Mouse (Mus musculus) ES-E14 (cell line): Measurements from ENCODE around the gene Deaf1. TPM values are rescaled to one million over a fixed set of nuclear protein-coding genes. Genes with fewer than 3 reads are reported as not detected.

Experiments
- DNase-seq: peaks from one replicate; pipeline ENCODE4 v3.0.0-alpha.2; 2013; ENCODE audit warnings: low read depth, low spot score
- H3K27ac ChIP-seq: 2 replicates; pipeline ENCODE4 v1.5.1; 2012; ENCODE audit warnings: low read depth, mild to moderate bottlenecking, low read length, moderate library complexity, mixed read lengths; ENCODE audit not compliant: poor library complexity, insufficient read depth, severe bottlenecking
- H3K36me3 ChIP-seq: 2 replicates; pipeline ENCODE4 v1.6.1; 2012; ENCODE audit warnings: mild to moderate bottlenecking, low read length, moderate library complexity, mixed read lengths; ENCODE audit not compliant: control insufficient read depth, poor library complexity, insufficient read depth, severe bottlenecking
- H3K4me1 ChIP-seq, 2 experiments: fragments of 150-350 bp in 1 of 2; sonication (generic) in 1 of 2; 2 replicates each; pipeline ENCODE4 v1.6.1; 2012; ENCODE audit warnings: low read length in 2 of 2, mild to moderate bottlenecking in 1 of 2, mixed read lengths in 1 of 2; ENCODE audit not compliant: control insufficient read depth in 2 of 2, insufficient read depth in 2 of 2, poor library complexity in 1 of 2
- H3K4me3 ChIP-seq, 2 experiments: fragments of 150-350 bp in 1 of 2; sonication (generic) in 1 of 2; 2 replicates each; pipeline ENCODE4 v1.5.1; 2012; ENCODE audit warnings: low read length in 2 of 2, low read depth in 1 of 2, mild to moderate bottlenecking in 1 of 2, mixed read lengths in 1 of 2; ENCODE audit not compliant: insufficient read depth in 1 of 2, poor library complexity in 1 of 2, severe bottlenecking in 1 of 2
- H3K9ac ChIP-seq: 2 replicates; pipeline ENCODE4 v1.6.1; 2012; ENCODE audit warnings: low read depth, mild to moderate bottlenecking, low read length, mixed read lengths; ENCODE audit not compliant: poor library complexity, insufficient read depth, severe bottlenecking
- H3K9me3 ChIP-seq: fragments of 150-350 bp; sonication (generic); 2 replicates; pipeline ENCODE4 v1.6.1; 2012; ENCODE audit warnings: low read depth, mild to moderate bottlenecking, low read length; ENCODE audit not compliant: control insufficient read depth, insufficient read depth
- CHD2 ChIP-seq: IDR thresholded peaks from 2 replicates; pipeline ENCODE4 v1.6.1; 2014; ENCODE audit warnings: mild to moderate bottlenecking, low read depth, low read length, inconsistent platforms
- HCFC1 ChIP-seq: IDR thresholded peaks from 2 replicates; pipeline ENCODE4 v1.6.1; 2012; ENCODE audit warnings: low read length, inconsistent platforms, borderline replicate concordance; ENCODE audit not compliant: insufficient read depth
- MAFK ChIP-seq: IDR thresholded peaks from 2 replicates; pipeline ENCODE4 v1.6.1; 2014; ENCODE audit warnings: mild to moderate bottlenecking, low read depth, low read length, inconsistent platforms; ENCODE audit not compliant: insufficient read depth
- ZC3H11A ChIP-seq: IDR thresholded peaks from 2 replicates; pipeline ENCODE4 v1.6.1; 2012; ENCODE audit warnings: low read depth, mild to moderate bottlenecking, inconsistent platforms, low read length, borderline replicate concordance
- ZNF384 ChIP-seq: IDR thresholded peaks from 2 replicates; pipeline ENCODE4 v1.6.1; 2012; ENCODE audit warnings: low read depth, low read length, inconsistent platforms
- in situ Hi-C, 2 experiments: fragments of 600-800 bp; cut with MboI; formaldehyde crosslinking; loops; one replicate each; pipeline ENCODE4 v1.15.1; 2025; ENCODE audit warnings: low sequenced_read_pairs in 2 of 2, inconsistent platforms in 1 of 2; ENCODE audit not compliant: unreplicated experiment in 2 of 2
- total RNA-seq: library from RNA; depleted of rRNA; stranded (reverse); fragments of 300-350 nt; gene quantifications from 2 replicates; pipeline ENCODE4 v1.2.3, GENCODE M21; 2012

Gene Deaf1
- total RNA-seq, 1 experiment = 23.7 TPM

DNA sequence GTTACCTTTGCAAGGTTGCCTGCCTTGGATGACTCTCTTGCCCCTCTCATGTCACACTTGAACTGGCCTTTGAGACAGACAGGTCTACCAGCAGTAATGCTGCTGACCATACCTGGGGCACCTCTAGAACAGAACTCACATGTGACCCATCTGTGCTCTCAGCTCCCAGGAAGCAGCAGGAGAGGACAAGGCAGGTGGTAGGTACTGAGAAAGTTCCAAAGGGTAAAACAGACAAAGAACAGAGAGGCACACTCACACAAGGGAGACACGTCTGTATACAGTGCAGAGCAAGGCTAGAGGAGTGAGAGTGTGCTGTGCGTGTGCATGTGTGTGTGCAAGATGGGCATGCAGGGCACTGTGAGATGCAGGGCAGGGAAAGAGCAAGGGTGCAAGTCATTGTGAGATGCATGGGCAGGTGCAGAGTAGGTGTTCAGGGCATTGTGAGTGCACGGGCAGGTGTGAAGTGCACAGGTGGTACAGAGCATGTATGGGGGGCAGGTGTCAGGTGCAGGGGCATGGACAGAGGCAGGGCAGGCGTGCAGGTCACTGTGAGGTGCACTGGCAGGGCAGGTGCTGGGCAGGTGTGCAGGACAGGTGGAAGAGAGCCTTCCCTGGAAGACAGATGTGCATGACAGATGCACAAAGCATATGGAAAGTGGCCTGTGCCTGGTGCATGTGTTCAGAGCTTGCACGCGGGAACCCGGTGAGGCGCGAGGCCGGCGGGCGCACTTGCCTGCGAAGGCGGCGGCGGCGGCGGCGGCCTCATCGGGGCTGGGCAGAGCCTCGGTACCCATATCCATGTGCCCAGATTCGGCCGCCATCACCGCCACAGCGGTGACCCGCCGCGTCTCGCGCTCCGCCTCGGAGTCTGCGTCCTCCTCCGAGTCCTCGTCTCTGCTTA lies 694 bp downstream of the Deaf1 start:
- H3K36me3 ChIP-seq = peaks cover 39% of the 10 kb centered on the region
- H3K9ac ChIP-seq = peak overlapping the region; percentile 94
- no peak for DNase-seq
- TF ChIP-seq CHD2 (no peak), MAFK (no peak)
- no peak overlapping the region for H3K27ac ChIP-seq
- in situ Hi-C loops = no loop called here
- H3K9me3 ChIP-seq = no peaks in the 10 kb centered on the region
- H3K4me1 ChIP-seq = peaks cover 2 to 9% of the 10 kb centered on the region in 2 experiments; a peak in 2 of 4 replicates
- H3K4me3 ChIP-seq = peak overlapping the region; percentile 76 to 84; a peak in 3 of 4 replicates

DNA sequence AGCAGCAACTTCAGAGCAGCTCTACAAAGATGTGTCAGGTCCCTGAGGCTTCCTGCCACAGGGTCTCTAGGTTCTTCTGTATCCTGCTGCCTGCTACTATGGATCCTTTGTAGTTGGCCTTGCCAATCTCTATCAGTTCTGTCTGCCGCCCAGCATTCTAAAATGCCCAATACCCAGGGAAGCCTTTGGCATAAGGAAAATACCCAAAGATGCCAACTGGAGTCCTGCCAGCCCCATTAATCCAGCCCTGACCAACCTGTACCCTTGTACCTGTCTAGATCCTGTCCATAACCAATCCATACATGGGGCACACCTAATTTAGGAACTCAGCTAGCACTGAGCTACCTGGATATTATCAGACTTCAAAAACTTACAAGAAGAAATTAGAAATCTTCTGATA lies 2.8 kb downstream of the Deaf1 start:
- Histone ChIP-seq H3K4me1 (peaks cover 3 to 9% of the 10 kb centered on the region in 2 experiments; a peak in 3 of 4 replicates), H3K4me3 (no peak overlapping the region), H3K9ac (no peak overlapping the region), H3K27ac (no peak overlapping the region), H3K36me3 (peaks cover 46% of the 10 kb centered on the region), H3K9me3 (no peaks in the 10 kb centered on the region)
- TF ChIP-seq CHD2 = no peak
- TF ChIP-seq ZC3H11A = peak; percentile 5; the same call in 1 of the 2 replicates
- TF ChIP-seq ZNF384 = no peak
- DNase-seq = no peak
- in situ Hi-C loops = no loop called here

DNA sequence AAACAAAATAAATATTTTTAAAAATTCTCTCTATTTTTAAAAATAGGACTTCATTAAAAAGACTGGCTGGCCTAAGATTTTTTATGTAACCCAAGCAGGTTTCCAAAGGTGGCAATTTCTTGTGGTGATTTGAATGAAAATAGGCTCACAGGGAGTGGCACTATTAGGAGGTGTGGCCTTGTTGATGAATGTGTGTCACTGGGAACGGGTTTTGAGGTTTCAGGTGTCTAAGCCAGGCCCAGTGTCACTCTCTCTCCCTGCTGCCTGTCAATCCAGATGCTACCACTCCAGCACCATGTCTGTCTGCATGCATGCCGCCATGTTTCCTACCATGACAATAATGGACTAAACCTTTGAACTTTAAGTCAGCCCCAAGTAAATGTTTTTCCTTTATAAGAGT lies 8.0 kb downstream of the Deaf1 start:
- Histone ChIP-seq H3K4me1 (peaks cover 3% of the 10 kb centered on the region in 2 experiments; a peak in 2 of 4 replicates), H3K36me3 (peaks cover 55% of the 10 kb centered on the region), H3K27ac (no peak overlapping the region), H3K4me3 (no peak overlapping the region), H3K9ac (no peak overlapping the region), H3K9me3 (no peaks in the 10 kb centered on the region)
- no peak for DNase-seq
- in situ Hi-C loops = no loop called here
- TF ChIP-seq CHD2 (no peak), HCFC1 (no peak), ZC3H11A (no peak), ZNF384 (no peak), MAFK (no peak)

DNA sequence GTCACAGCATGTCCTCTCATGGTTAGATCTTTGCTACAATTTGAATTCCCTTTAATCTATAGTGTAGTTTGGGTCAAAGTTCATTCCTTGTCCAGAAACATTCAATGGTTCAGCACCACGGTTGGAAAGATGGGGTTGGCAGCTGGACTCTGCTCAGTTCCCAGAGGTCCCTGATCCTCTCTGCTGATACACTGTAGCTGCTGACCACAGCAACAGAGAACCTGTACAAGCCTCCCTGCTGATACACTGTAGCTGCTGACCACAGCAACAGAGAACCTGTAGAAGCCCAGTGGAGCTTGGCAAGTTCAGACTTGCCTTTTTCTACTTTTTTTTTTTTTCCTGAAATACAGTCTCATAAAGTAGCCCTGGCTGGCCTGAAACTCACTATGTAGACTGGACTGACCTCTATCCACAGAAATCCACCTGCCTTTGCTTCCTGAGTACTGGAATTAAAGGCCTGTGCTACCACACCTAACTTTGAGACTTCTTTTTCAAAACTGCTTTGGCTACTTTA lies 9.8 kb downstream of the Deaf1 start:
- no peak for TF ChIP-seq CHD2
- TF ChIP-seq MAFK = no peak
- TF ChIP-seq ZNF384 = no peak
- no peak for TF ChIP-seq ZC3H11A
- no peak for TF ChIP-seq HCFC1

More for the DNA sequence above, 9.8 kb downstream of the Deaf1 start:
- H3K36me3 ChIP-seq = peaks cover 50% of the 10 kb centered on the region
- no peaks in the 10 kb centered on the region for H3K9me3 ChIP-seq
- no peak overlapping the region for H3K4me3 ChIP-seq
- no peak for DNase-seq
- H3K9ac ChIP-seq = no peak overlapping the region
- no peak overlapping the region for H3K27ac ChIP-seq
- peaks cover 3% of the 10 kb centered on the region in 2 experiments; a peak in 2 of 4 replicates for H3K4me1 ChIP-seq
- in situ Hi-C loops = no loop called here
